Mouse (Mus musculus): ENCODE data around the gene Dusp3.

DNA sequence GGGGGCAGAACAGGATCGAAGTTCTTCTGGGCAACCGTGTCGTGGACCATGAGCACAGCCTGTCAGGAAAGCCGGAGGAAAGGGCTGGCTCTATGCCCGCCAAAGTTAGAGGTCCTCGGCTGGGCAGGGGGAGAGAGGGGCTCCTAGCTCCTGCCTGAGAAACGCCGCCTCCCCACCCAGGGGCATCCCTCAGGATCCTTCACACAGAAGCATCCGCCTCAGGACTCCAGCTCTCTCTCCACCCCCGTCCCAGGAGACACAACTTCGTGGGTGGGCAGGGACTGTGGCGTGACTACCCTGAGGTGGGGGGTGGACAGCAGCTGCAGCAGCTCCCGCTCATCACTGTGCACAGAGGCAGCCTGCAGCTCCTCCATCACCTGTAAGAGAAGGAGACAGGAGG lies 36.6 kb upstream of the Dusp3 start:
- TF ChIP-seq CTCF (IDR thresholded peaks at IDR 0.05; ENCODE audit: control insufficient read depth, insufficient read depth, insufficient read length) (no peak), MAX (IDR thresholded peaks at IDR 0.05) (no peak), CEBPB (IDR thresholded peaks at IDR 0.05; ENCODE audit: low read depth) (no peak), MYOD1 (IDR thresholded peaks at IDR 0.05; ENCODE audit: control insufficient read depth, insufficient read length, low read depth) (peak; percentile 15), USF1 (IDR thresholded peaks at IDR 0.05; ENCODE audit: low read depth) (no peak), MYOG (IDR thresholded peaks at IDR 0.05; ENCODE audit: control insufficient read depth, extremely low read depth, insufficient read length) (no peak)
